In genomic region chr6:7578031-7578430, GRCm38 (mm10) we compare ENCODE assay signal across 26 mouse cellular contexts. TPM values are rescaled to one million over a fixed set of nuclear protein-coding genes. Genes with fewer than 3 reads are reported as not detected.
A peak's percentile ranks its signal among the peaks of the same experiment; 100 is the strongest.
DNase-seq lines count a peak whose midpoint lies in the region; ATAC-seq and TF ChIP-seq lines count a peak whose summit lies in the region.
"Had no signal": no experiment of that assay in that cellular context is flagged by ENCODE, and none has a peak within 500 bp of the region (broad histone marks: within the 10 kb centered on the region; RNA-seq: fewer than 3 reads in every experiment).

No protein-coding gene starts in this region.

- no peaks in the 10 kb centered on the region for H3K9me3 ChIP-seq in heart, postnatal 0 days (replicated peaks; ENCODE audit: control insufficient read depth, low read length)
- no peaks in the 10 kb centered on the region for H3K9me3 ChIP-seq in lung, postnatal 0 days (ENCODE audit: low read length)
- H3K9me3 ChIP-seq in forebrain, embryonic 11.5 days (ENCODE audit: control insufficient read depth, low read length), result no peaks in the 10 kb centered on the region
- H3K9me3 ChIP-seq: embryonic facial prominence, embryonic 13.5 days; G1E; hindbrain, embryonic 12.5 days had no signal

- peak; percentile 27 for DNase-seq in heart, postnatal 0 days (ENCODE audit: low spot score)
- DNase-seq in heart, postnatal 36 days, result no peak
- DNase-seq in lung, postnatal 0 days (ENCODE audit: low spot score), result peak; percentile 7
- no peak for DNase-seq in lung, postnatal 10 days
- DNase-seq in forebrain, embryonic 11.5 days (ENCODE audit: low spot score), result no peak
- DNase-seq: adrenal gland, postnatal 14 days; B cell, adult 2 months; cerebellum, adult 11-12 months; cerebellum, adult 9-10 months; cerebellum, postnatal 25 days; gastrocnemius, adult 2 months; gastrocnemius, postnatal 25 days; heart, postnatal 4 days had no signal

- no peak for TF ChIP-seq CTCF in heart, postnatal 0 days (IDR thresholded peaks at IDR 0.05; ENCODE audit: low read depth)
- no peak for TF ChIP-seq CTCF in lung, postnatal 0 days (IDR thresholded peaks at IDR 0.05)
- no peak for TF ChIP-seq CTCF in embryonic fibroblast, embryonic 13.5 days (IDR thresholded peaks at IDR 0.05; ENCODE audit: borderline replicate concordance, insufficient read depth, low read length)

- 0 out of 2 replicates have a peak, but pooled peaks have one; percentile 39 for ATAC-seq in heart, postnatal 0 days (ENCODE audit: insufficient read depth, low read depth)
- no peak for ATAC-seq in lung, postnatal 0 days
- ATAC-seq in forebrain, embryonic 11.5 days (replicated peaks; ENCODE audit: low FRiP score), result no peak
- ATAC-seq: activated CD4-positive, CD25-positive, alpha-beta regulatory T cell, adult 4 months; CD4-positive, CD25-positive, alpha-beta regulatory T cell, adult 4 months; forebrain, embryonic 14.5 days; hindbrain, embryonic 16.5 days; inflammation-experienced regulatory T-cells, adult 6 months; intestine, postnatal 0 days had no signal

- no peaks in the 10 kb centered on the region for H3K27me3 ChIP-seq in heart, postnatal 0 days (ENCODE audit: control insufficient read depth, insufficient read depth, low read length)
- no peaks in the 10 kb centered on the region for H3K27me3 ChIP-seq in lung, postnatal 0 days (replicated peaks; ENCODE audit: insufficient read depth, low read length)
- H3K27me3 ChIP-seq in forebrain, embryonic 11.5 days (ENCODE audit: control insufficient read depth, insufficient read depth, low read length), result no peaks in the 10 kb centered on the region
- H3K27me3 ChIP-seq: embryonic facial prominence, embryonic 13.5 days; hindbrain, embryonic 12.5 days had no signal

- 0 out of 2 replicates have a peak, but pooled peaks have one; percentile 15 for TF ChIP-seq EP300 in heart, postnatal 0 days (IDR thresholded peaks at IDR 0.05; ENCODE audit: low read depth)
- TF ChIP-seq EP300 in lung, postnatal 0 days (IDR thresholded peaks at IDR 0.05), result no peak

- intact Hi-C loops in heart, postnatal 36 days (cut with DNase I), result no loop called here

- TF ChIP-seq POLR2A in embryonic fibroblast, embryonic 13.5 days (IDR thresholded peaks at IDR 0.05; ENCODE audit: low read depth, low read length), result no peak

- H3K36me3 ChIP-seq in heart, postnatal 0 days (replicated peaks; ENCODE audit: control insufficient read depth, insufficient read depth, low read length), result no peaks in the 10 kb centered on the region
- no peaks in the 10 kb centered on the region for H3K36me3 ChIP-seq in lung, postnatal 0 days (ENCODE audit: insufficient read depth, low read length)
- H3K36me3 ChIP-seq in forebrain, embryonic 11.5 days (ENCODE audit: control insufficient read depth, insufficient read depth, low read length), result no peaks in the 10 kb centered on the region
- H3K36me3 ChIP-seq: embryonic facial prominence, embryonic 13.5 days; G1E; hindbrain, embryonic 12.5 days had no signal

- no peaks in the 10 kb centered on the region for H3K4me1 ChIP-seq in heart, postnatal 0 days (ENCODE audit: control insufficient read depth, insufficient read depth)
- no peaks in the 10 kb centered on the region for H3K4me1 ChIP-seq in lung, postnatal 0 days (ENCODE audit: insufficient read depth, low read depth, low read length)
- H3K4me1 ChIP-seq in embryonic fibroblast, embryonic 13.5 days (ENCODE audit: control insufficient read depth, insufficient read depth, low read length), result peaks cover 3% of the 10 kb centered on the region
- H3K4me1 ChIP-seq in forebrain, embryonic 11.5 days (replicated peaks; ENCODE audit: control insufficient read depth, insufficient read depth, low read length), result no peaks in the 10 kb centered on the region
- H3K4me1 ChIP-seq: embryonic facial prominence, embryonic 13.5 days; hindbrain, embryonic 12.5 days had no signal

- H3K9ac ChIP-seq in heart, postnatal 0 days (replicated peaks; ENCODE audit: low read depth, low read length), result no peak overlapping the region
- no peak overlapping the region for H3K9ac ChIP-seq in lung, postnatal 0 days (replicated peaks; ENCODE audit: low read depth)
- no peak overlapping the region for H3K9ac ChIP-seq in forebrain, embryonic 11.5 days (ENCODE audit: low read length)
- H3K9ac ChIP-seq: embryonic facial prominence, embryonic 13.5 days; hindbrain, embryonic 12.5 days had no signal

- 16% methylated on average over 1 of the region's 1 CpGs for WGBS in heart, postnatal 0 days
- WGBS in lung, postnatal 0 days, result 45% methylated on average over 1 of the region's 1 CpGs
- 86% methylated on average over 1 of the region's 1 CpGs for WGBS in forebrain, embryonic 11.5 days

- H3K27ac ChIP-seq in heart, postnatal 0 days (ENCODE audit: low read depth), result no peak overlapping the region
- H3K27ac ChIP-seq in lung, postnatal 0 days (ENCODE audit: low read length), result no peak overlapping the region
- H3K27ac ChIP-seq in embryonic fibroblast, embryonic 13.5 days (ENCODE audit: insufficient read depth, low read length), result peak overlapping the region; percentile 75; the same call in 1 of the 2 replicates
- no peak overlapping the region for H3K27ac ChIP-seq in forebrain, embryonic 11.5 days (ENCODE audit: low read depth, low read length)
- H3K27ac ChIP-seq: embryonic facial prominence, embryonic 13.5 days; gastrocnemius, adult 2 months; hindbrain, embryonic 12.5 days had no signal

- no peak overlapping the region for H3K4me2 ChIP-seq in heart, postnatal 0 days (ENCODE audit: low read depth, low read length)
- no peak overlapping the region for H3K4me2 ChIP-seq in lung, postnatal 0 days (replicated peaks; ENCODE audit: low read depth, low read length)
- no peak overlapping the region for H3K4me2 ChIP-seq in forebrain, embryonic 11.5 days (ENCODE audit: low read depth, low read length, severe bottlenecking)
- H3K4me2 ChIP-seq: embryonic facial prominence, embryonic 13.5 days; heart, embryonic 11.5 days; hindbrain, embryonic 12.5 days had no signal

- no peak overlapping the region for H3K4me3 ChIP-seq in heart, postnatal 0 days (ENCODE audit: low read depth, low read length)
- H3K4me3 ChIP-seq in lung, postnatal 0 days (ENCODE audit: low read depth, low read length), result no peak overlapping the region
- H3K4me3 ChIP-seq in embryonic fibroblast, embryonic 13.5 days (ENCODE audit: insufficient read depth, low read length), result no peak overlapping the region
- no peak overlapping the region for H3K4me3 ChIP-seq in forebrain, embryonic 11.5 days (ENCODE audit: low read depth, low read length)
- H3K4me3 ChIP-seq: embryonic facial prominence, embryonic 13.5 days; gastrocnemius, adult 2 months; hindbrain, embryonic 12.5 days had no signal

RNA-seq across cellular contexts. Expression of gene Tac1, which starts 23.4 kb away (rescaled TPM):
- total RNA-seq in heart, postnatal 0 days (2014; rRNA removed; ENCODE audit: low replicate concordance), result not detected in 2 replicates
- 0.18 and 0.27 TPM in 2 replicates for polyA plus RNA-seq in heart, postnatal 0 days (2015; fragmentation: Nextera tagmentation; extraction: Ambion mirVana)
- total RNA-seq in heart, postnatal 36 days (2021), result not detected
- 0.18 TPM in 1 of 2 replicates, not detected in the other for polyA plus RNA-seq in lung, postnatal 0 days (2015; fragmentation: Nextera tagmentation; extraction: Ambion mirVana)
- polyA plus RNA-seq in embryonic fibroblast, embryonic 13.5 days (2011; ENCODE audit: insufficient read length, low read depth, missing spikeins), result 2.6 and 3.6 TPM in 2 replicates
- 6.8 and 9.0 TPM in 2 replicates for polyA plus RNA-seq in forebrain, embryonic 11.5 days (2014; fragmentation: Nextera tagmentation; extraction: Ambion mirVana)
- total RNA-seq: adrenal gland, adult 18-20 months; adrenal gland, postnatal 14 days; G1E; gastrocnemius, adult 2 months; gastrocnemius, postnatal 25 days; granulocyte monocyte progenitor cell, adult 5-6 weeks; heart, postnatal 4 days had no signal
- polyA plus RNA-seq: activated CD4-positive, CD25-positive, alpha-beta regulatory T cell, adult 4 months; CD4-positive, CD25-positive, alpha-beta regulatory T cell, adult 4 months; G1E; inflammation-experienced regulatory T-cells, adult 6 months had no signal

Comparison
In these comparisons a context has a peak if more than half of its experiments do, and no peak if none do; other contexts are left out.
1. DNase-seq: peak in heart, postnatal 0 days (single experiment) and lung, postnatal 0 days (single experiment); none in heart, postnatal 36 days (0 of 2), lung, postnatal 10 days (single experiment) and forebrain, embryonic 11.5 days (single experiment).